Mouse (Mus musculus): ENCODE results near the gene Sgms1. TPM values are rescaled to one million over a fixed set of nuclear protein-coding genes. Genes with fewer than 3 reads are reported as not detected.

Sgms1 gene
- polyA plus RNA-seq, 1 experiment from 2014 or later = 41.5 TPM

Other genes with a start within 250 kb of the Sgms1 start
- gene Rpl9-ps6, start 76.9 kb upstream of the Sgms1 start, polyA plus RNA-seq (2016; fragmentation: Nextera tagmentation; extraction: Ambion mirVana) = 47.9 and 55.7 TPM in 2 replicates
- 75.0 and 85.1 TPM in 2 replicates for gene Minpp1, start 96.1 kb upstream of the Sgms1 start, polyA plus RNA-seq (2016; fragmentation: Nextera tagmentation; extraction: Ambion mirVana)
- 6.6 and 12.2 TPM in 2 replicates for gene Papss2, start 206.1 kb upstream of the Sgms1 start, polyA plus RNA-seq (2016; fragmentation: Nextera tagmentation; extraction: Ambion mirVana)